Mouse (Mus musculus): ENCODE measurements around the gene Ptprs. TPM values are rescaled to one million over a fixed set of nuclear protein-coding genes. Genes with fewer than 3 reads are reported as not detected.

The Ptprs gene
- 82.5 and 86.2 TPM in 2 replicates for polyA plus RNA-seq (2014; fragmentation: Nextera tagmentation; extraction: Ambion mirVana)

DNA sequence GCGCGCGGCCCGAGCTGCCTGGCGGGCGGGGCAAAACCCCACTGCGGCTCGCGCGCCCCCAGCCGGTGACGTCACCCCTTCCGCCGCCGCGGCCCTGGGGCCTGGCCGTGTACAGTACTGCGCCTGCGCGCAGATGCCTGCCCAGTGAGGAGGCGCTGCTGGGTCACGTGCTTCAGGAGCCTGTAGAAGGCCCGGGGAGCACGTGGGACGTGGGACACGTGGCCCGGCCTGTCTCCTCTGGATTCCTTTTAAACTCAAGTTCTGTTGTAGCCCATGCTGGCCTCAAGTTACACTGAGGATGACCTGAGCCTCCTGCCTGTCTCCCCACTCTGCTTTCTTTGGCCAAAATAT is at the start of gene Ptprs:
TSS of gene Ptprs (minus strand) at position 82 of the 351 bp plus-strand sequence.
- Histone ChIP-seq H3K27me3 (ENCODE audit: control insufficient read depth, insufficient read depth, low read length) (peaks cover 37% of the 10 kb centered on the region), H3K9me3 (ENCODE audit: control insufficient read depth, low read length) (no peaks in the 10 kb centered on the region), H3K27ac (replicated peaks; ENCODE audit: low read depth, low read length) (peak within 1 kb of the TSS; percentile 59; the same call in 1 of the 2 replicates), H3K4me1 (ENCODE audit: control insufficient read depth, insufficient read depth, low read length) (peaks cover 32% of the 10 kb centered on the region), H3K36me3 (ENCODE audit: control insufficient read depth, insufficient read depth, low read length) (no peaks in the 10 kb centered on the region), H3K4me2 (ENCODE audit: low read depth, severe bottlenecking) (peak within 1 kb of the TSS; percentile 97), H3K9ac (ENCODE audit: low read length) (peak within 1 kb of the TSS; percentile 87), H3K4me3 (ENCODE audit: low read depth, low read length) (peak within 1 kb of the TSS; percentile 83)
- DNase-seq (ENCODE audit: low spot score) (peak; percentile 97), ATAC-seq (ENCODE audit: insufficient number of reproducible peaks, low FRiP score, low TSS enrichment, low read depth) (peak; percentile 85)
- 0% methylated on average over 24 of the region's 27 CpGs for WGBS

DNA sequence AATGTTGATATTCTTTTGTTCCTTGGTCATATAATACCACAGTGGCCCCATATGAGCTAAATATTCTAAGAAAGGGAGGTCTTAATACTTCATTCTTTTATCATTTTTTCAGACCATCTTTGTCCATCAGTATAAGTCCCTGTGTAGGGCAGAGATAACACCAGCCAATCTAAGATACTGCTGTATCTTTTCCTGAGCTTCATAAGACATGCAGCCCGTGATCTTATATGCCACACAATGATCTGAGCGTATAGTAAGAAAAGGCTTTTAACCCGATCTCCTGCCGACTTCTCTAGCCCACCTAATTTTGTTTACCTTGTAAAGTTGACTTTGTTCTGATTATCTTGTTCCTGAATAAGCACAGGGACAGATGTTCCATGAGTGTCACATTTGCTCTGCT is 48.7 kb upstream of the Ptprs start:
- no peak overlapping the region for H3K27ac ChIP-seq (replicated peaks; ENCODE audit: low read depth, low read length)
- no peaks in the 10 kb centered on the region for H3K27me3 ChIP-seq (ENCODE audit: control insufficient read depth, insufficient read depth, low read length)
- no peak overlapping the region for H3K4me2 ChIP-seq (ENCODE audit: low read depth, severe bottlenecking)
- H3K36me3 ChIP-seq (ENCODE audit: control insufficient read depth, insufficient read depth, low read length), result no peaks in the 10 kb centered on the region
- H3K4me1 ChIP-seq (ENCODE audit: control insufficient read depth, insufficient read depth, low read length), result no peaks in the 10 kb centered on the region
- no peak overlapping the region for H3K9ac ChIP-seq (ENCODE audit: low read length)
- no peak overlapping the region for H3K4me3 ChIP-seq (ENCODE audit: low read depth, low read length)
- DNase-seq (ENCODE audit: low spot score) (no peak), ATAC-seq (ENCODE audit: insufficient number of reproducible peaks, low FRiP score, low TSS enrichment, low read depth) (no peak)
- H3K9me3 ChIP-seq (ENCODE audit: control insufficient read depth, low read length), result no peaks in the 10 kb centered on the region
- WGBS, result 80% methylated on average over 4 of the region's 4 CpGs

DNA sequence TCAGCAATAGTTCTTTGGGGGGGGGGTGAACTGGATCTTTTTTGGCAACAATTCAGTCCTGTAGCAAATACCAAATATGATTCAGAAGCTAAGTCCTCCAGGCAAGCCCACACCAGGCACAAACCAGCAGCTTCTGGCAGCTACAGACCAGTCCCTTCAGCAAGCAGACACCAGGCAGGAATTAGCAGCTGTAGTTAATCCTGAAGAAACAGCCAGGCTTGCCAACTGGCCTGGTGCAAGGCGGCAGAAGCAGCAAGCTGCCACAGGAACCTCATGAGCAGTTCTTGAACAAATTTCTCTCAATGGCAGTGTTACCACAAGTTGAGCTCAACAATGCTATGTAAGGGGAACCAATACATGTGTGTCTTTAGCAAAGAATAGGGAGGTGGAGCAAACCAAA is 46.5 kb upstream of the Ptprs start:
- ATAC-seq (ENCODE audit: insufficient number of reproducible peaks, low FRiP score, low TSS enrichment, low read depth), result no peak
- Histone ChIP-seq H3K27me3 (ENCODE audit: control insufficient read depth, insufficient read depth, low read length) (no peaks in the 10 kb centered on the region), H3K4me1 (ENCODE audit: control insufficient read depth, insufficient read depth, low read length) (no peaks in the 10 kb centered on the region), H3K4me2 (ENCODE audit: low read depth, severe bottlenecking) (no peak overlapping the region), H3K27ac (replicated peaks; ENCODE audit: low read depth, low read length) (no peak overlapping the region), H3K9me3 (ENCODE audit: control insufficient read depth, low read length) (no peaks in the 10 kb centered on the region), H3K9ac (ENCODE audit: low read length) (no peak overlapping the region), H3K4me3 (ENCODE audit: low read depth, low read length) (no peak overlapping the region), H3K36me3 (ENCODE audit: control insufficient read depth, insufficient read depth, low read length) (no peaks in the 10 kb centered on the region)
- 50% methylated on average over 1 of the region's 1 CpGs for WGBS
- no peak for DNase-seq (ENCODE audit: low spot score)

DNA sequence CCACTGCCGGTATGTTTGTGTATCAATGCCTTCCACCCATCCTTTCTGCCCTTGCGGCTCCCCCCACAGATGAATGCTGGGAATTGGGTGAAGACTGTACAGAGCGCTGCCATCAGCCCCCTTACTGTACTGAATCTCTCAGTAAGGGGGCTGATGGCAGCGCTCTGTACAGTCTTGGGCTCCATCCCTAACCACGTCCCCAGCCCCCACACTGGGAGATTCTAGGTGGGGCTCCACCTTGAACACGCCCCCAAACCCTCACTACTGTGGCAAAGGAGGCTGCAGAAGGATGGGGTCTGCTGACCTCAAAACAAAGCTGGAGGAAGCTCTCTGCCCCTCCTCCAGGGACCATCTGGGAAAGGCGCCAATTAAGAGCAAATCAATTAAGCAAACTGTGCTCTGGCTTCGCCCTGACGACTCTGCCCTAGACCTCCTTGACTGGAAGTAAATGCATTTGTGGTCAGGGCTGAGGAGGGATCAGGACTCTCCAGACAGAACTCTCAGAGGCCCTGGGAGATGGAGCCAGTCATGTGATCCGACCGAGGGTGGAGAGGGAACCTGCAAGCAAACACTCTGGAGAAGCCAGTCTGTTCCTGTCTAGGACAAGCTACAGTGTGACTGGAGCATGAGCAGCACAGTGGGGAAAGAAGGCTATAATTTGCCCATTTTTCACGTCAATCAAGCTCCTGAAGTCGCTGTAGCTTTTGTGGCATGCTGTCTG is 39.6 kb upstream of the Ptprs start:
- H3K9ac ChIP-seq (ENCODE audit: low read length), result no peak overlapping the region
- no peak overlapping the region for H3K27ac ChIP-seq (replicated peaks; ENCODE audit: low read depth, low read length)
- peak overlapping the region; percentile 0; the same call in 1 of the 2 replicates for H3K4me2 ChIP-seq (ENCODE audit: low read depth, severe bottlenecking)
- H3K4me1 ChIP-seq (ENCODE audit: control insufficient read depth, insufficient read depth, low read length), result peaks cover 11% of the 10 kb centered on the region; the same call in 1 of the 2 replicates
- H3K36me3 ChIP-seq (ENCODE audit: control insufficient read depth, insufficient read depth, low read length), result no peaks in the 10 kb centered on the region
- 13% methylated on average over 13 of the region's 13 CpGs for WGBS
- ATAC-seq (ENCODE audit: insufficient number of reproducible peaks, low FRiP score, low TSS enrichment, low read depth), result 0 out of 2 replicates have a peak, but pooled peaks have one; percentile 38
- peaks cover 32% of the 10 kb centered on the region for H3K27me3 ChIP-seq (ENCODE audit: control insufficient read depth, insufficient read depth, low read length)
- H3K9me3 ChIP-seq (ENCODE audit: control insufficient read depth, low read length), result peaks cover 2% of the 10 kb centered on the region; the same call in 1 of the 2 replicates
- peak; percentile 45 for DNase-seq (ENCODE audit: low spot score)
- no peak overlapping the region for H3K4me3 ChIP-seq (ENCODE audit: low read depth, low read length)

DNA sequence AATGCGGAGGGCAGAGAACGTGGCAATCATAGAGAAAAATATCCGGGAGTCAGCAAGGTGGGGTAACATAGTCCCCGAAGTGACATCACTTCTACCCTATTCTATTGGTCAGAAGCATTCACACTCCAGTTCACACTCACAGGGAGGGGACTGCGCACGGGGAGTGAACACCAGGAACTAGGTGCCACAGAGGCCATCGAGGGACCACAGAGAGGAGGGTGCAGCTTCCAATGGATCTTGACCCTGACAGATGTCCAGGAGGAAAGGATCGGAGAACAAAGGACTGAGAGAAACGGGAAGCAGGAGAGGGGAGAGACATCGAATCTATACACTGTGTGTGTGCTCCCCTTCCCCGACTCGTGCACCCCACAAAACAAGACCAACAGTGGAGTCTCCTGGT is 38.6 kb upstream of the Ptprs start:
- ATAC-seq (ENCODE audit: insufficient number of reproducible peaks, low FRiP score, low TSS enrichment, low read depth) (no peak), DNase-seq (ENCODE audit: low spot score) (no peak)
- Histone ChIP-seq H3K36me3 (ENCODE audit: control insufficient read depth, insufficient read depth, low read length) (no peaks in the 10 kb centered on the region), H3K9me3 (ENCODE audit: control insufficient read depth, low read length) (peaks cover 6% of the 10 kb centered on the region; the same call in 1 of the 2 replicates), H3K27ac (replicated peaks; ENCODE audit: low read depth, low read length) (no peak overlapping the region), H3K4me2 (ENCODE audit: low read depth, severe bottlenecking) (no peak overlapping the region), H3K27me3 (ENCODE audit: control insufficient read depth, insufficient read depth, low read length) (peaks cover 42% of the 10 kb centered on the region), H3K4me3 (ENCODE audit: low read depth, low read length) (no peak overlapping the region), H3K9ac (ENCODE audit: low read length) (no peak overlapping the region), H3K4me1 (ENCODE audit: control insufficient read depth, insufficient read depth, low read length) (peaks cover 12% of the 10 kb centered on the region; the same call in 1 of the 2 replicates)
- 52% methylated on average over 12 of the region's 12 CpGs for WGBS

DNA sequence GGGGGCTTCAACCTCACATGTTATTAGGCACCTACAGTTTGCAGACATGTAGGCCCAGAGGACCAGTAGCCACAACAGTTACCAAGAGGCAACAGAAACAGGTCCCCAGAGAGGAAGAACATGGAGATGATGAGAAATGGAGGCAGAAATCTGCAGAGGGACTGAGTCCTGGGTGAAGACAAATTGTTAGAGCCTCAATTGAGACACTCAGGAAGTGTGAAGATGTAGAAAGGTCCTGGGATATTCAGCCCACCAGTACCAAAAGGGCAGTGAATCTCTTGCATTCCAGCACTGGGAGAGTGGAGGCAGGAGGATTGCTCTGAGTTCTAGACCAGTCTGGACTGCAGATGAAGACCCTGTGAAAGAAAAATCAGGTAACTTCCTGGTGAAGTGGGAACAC is 38.0 kb upstream of the Ptprs start:
- H3K36me3 ChIP-seq (ENCODE audit: control insufficient read depth, insufficient read depth, low read length), result no peaks in the 10 kb centered on the region
- no peak overlapping the region for H3K4me3 ChIP-seq (ENCODE audit: low read depth, low read length)
- DNase-seq (ENCODE audit: low spot score) (no peak), ATAC-seq (ENCODE audit: insufficient number of reproducible peaks, low FRiP score, low TSS enrichment, low read depth) (no peak)
- no peak overlapping the region for H3K27ac ChIP-seq (replicated peaks; ENCODE audit: low read depth, low read length)
- no peak overlapping the region for H3K9ac ChIP-seq (ENCODE audit: low read length)
- peaks cover 44% of the 10 kb centered on the region for H3K27me3 ChIP-seq (ENCODE audit: control insufficient read depth, insufficient read depth, low read length)
- peaks cover 6% of the 10 kb centered on the region; the same call in 1 of the 2 replicates for H3K9me3 ChIP-seq (ENCODE audit: control insufficient read depth, low read length)
- H3K4me1 ChIP-seq (ENCODE audit: control insufficient read depth, insufficient read depth, low read length), result peaks cover 12% of the 10 kb centered on the region; the same call in 1 of the 2 replicates
- H3K4me2 ChIP-seq (ENCODE audit: low read depth, severe bottlenecking), result no peak overlapping the region

DNA sequence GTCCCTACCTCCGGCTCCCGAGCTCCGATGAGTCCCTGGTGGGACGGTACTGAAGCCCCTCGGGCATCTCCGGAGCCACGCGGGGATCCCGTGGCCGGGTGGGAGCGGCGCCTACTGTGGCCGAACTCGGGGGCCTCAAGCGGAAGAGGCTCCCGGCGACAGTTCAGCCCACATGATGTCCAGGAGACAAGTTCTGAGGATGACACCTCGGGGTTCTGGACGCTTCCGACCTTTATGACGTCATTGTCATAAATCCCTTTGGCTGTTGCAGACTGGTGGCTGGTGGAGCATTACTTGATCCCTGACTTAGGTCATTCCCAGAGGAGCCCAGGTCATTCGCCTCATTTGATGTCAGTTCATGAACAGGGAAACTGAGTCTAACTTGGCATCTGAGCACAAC is 36.0 kb upstream of the Ptprs start, which contains the start of gene Znrf4:
TSS of gene Znrf4 (minus strand) at position 122 of the 400 bp plus-strand sequence.
- ATAC-seq (ENCODE audit: insufficient number of reproducible peaks, low FRiP score, low TSS enrichment, low read depth), result no peak
- Histone ChIP-seq H3K9me3 (ENCODE audit: control insufficient read depth, low read length) (peaks cover 6% of the 10 kb centered on the region; the same call in 1 of the 2 replicates), H3K36me3 (ENCODE audit: control insufficient read depth, insufficient read depth, low read length) (no peaks in the 10 kb centered on the region), H3K4me2 (ENCODE audit: low read depth, severe bottlenecking) (peak within 1 kb of the TSS; percentile 20; the same call in 1 of the 2 replicates), H3K27me3 (ENCODE audit: control insufficient read depth, insufficient read depth, low read length) (peaks cover 50% of the 10 kb centered on the region), H3K9ac (ENCODE audit: low read length) (no peak within 1 kb of the TSS), H3K4me1 (ENCODE audit: control insufficient read depth, insufficient read depth, low read length) (peaks cover 12% of the 10 kb centered on the region; the same call in 1 of the 2 replicates), H3K4me3 (ENCODE audit: low read depth, low read length) (peak within 1 kb of the TSS; percentile 20), H3K27ac (replicated peaks; ENCODE audit: low read depth, low read length) (no peak within 1 kb of the TSS)
- no peak for DNase-seq (ENCODE audit: low spot score)
- 54% methylated on average over 22 of the region's 22 CpGs for WGBS

DNA sequence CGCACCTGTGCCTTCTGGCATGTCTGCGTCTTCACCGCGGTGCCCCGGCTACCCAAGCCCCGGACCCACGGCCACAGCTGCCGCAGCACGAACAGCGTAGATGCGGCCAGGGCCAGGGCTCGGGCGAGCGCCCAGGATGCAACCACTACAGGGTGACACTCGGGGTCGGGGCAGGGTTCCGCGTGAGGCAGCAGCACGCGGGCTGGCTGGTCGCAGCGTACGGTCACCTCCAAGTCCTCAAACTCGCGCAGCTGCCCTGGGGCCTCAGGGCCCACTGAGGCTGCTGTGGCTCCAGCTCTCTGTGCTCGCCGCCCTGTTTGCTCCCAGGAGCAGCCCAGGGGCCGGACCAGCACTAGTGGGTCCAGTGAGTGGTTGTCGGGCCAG is 35.4 kb upstream of the Ptprs start:
- 29% methylated on average over 29 of the region's 29 CpGs for WGBS
- Histone ChIP-seq H3K27me3 (ENCODE audit: control insufficient read depth, insufficient read depth, low read length) (peaks cover 50% of the 10 kb centered on the region), H3K4me3 (ENCODE audit: low read depth, low read length) (peak overlapping the region; percentile 20), H3K9me3 (ENCODE audit: control insufficient read depth, low read length) (peaks cover 6% of the 10 kb centered on the region; the same call in 1 of the 2 replicates), H3K4me2 (ENCODE audit: low read depth, severe bottlenecking) (peak overlapping the region; percentile 20; the same call in 1 of the 2 replicates), H3K9ac (ENCODE audit: low read length) (no peak overlapping the region), H3K27ac (replicated peaks; ENCODE audit: low read depth, low read length) (no peak overlapping the region), H3K36me3 (ENCODE audit: control insufficient read depth, insufficient read depth, low read length) (no peaks in the 10 kb centered on the region), H3K4me1 (ENCODE audit: control insufficient read depth, insufficient read depth, low read length) (peaks cover 15% of the 10 kb centered on the region; the same call in 1 of the 2 replicates)
- DNase-seq (ENCODE audit: low spot score), result no peak
- no peak for ATAC-seq (ENCODE audit: insufficient number of reproducible peaks, low FRiP score, low TSS enrichment, low read depth)

All from limb, embryonic 11.5 days (tissue).